Mouse (Mus musculus) T-helper 17 cell (primary cell): ENCODE measurements around the gene Serp1.

Experiments used
- in situ Hi-C, 2 experiments: fragments of 300-600 bp; cut with MboI, MseI; formaldehyde crosslinking; loops; 1 replicate in 1 of 2; 2 replicates in 1 of 2; pipeline ENCODE4 v1.15.1; 2025; ENCODE audit warnings: high pct_unique_total_duplicates in 2 of 2

Serp1 gene

DNA sequence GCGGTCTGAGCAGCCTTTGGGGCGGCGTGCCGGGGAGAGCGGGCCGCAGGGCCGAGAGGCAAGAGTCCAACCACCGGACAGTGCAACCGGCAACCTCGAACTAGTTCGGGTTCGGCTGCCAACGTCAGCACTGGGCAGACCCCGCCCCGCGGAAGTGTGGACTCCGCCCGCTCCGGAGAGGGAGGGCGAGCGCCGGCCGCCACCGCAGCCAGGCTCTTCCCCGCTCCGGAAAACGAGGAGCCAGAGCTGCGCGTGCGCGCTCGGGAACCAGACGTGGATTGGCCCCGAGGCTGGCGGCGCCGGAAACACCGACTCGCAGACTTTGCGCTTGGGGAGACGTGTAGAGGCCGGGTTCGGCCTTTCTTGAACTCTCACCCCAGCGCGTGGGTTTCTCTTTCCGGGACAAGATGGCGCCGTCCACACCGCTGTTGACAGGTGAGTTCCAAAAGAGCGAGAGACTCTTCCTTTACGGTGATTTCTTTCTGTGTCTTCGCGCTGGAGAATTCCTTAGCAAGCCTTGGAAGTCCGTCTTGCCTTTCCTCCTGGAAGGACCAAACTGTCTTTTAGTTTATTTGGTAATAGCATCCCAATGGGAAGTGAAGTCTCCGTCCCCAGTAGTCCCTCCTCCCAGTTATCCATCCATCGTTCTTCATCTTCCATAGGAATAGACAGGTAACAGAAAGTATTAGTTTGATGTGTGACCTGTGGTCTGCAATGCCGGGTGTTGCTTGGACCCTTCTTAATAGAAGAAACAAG lies at the start of gene Serp1, which contains the start of gene Eif2a:
Serp1 (minus strand) TSS at position 241 of the 756 bp plus-strand sequence.
Eif2a (plus strand) TSS at position 170 of the 756 bp plus-strand sequence.
- in situ Hi-C loops = loop anchor here in 1 of 2 experiments (25.0 kb wide), 1 partner anchor 2011 kb away; no protein-coding TSS in a partner anchor

DNA sequence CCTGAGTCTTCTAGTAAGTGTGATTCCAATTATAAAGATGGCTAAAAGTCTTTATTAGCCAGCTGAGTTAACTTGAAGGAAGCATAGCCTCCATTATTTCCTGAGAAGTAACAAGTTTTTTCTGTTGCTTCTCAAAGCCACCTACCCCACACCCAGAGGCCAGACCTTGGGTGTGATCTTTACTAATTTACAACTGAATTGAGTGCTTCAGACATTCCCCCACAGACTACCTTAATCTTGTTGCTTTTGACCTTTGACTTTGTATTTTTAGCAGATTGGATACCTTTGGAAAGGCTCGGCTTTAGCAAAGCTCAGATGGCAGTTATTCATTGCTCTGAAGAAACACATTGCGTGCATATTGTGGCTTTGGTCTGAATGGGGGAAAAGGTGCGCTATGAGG lies 45.1 kb upstream of the Serp1 start:
- in situ Hi-C loops = no loop called here

DNA sequence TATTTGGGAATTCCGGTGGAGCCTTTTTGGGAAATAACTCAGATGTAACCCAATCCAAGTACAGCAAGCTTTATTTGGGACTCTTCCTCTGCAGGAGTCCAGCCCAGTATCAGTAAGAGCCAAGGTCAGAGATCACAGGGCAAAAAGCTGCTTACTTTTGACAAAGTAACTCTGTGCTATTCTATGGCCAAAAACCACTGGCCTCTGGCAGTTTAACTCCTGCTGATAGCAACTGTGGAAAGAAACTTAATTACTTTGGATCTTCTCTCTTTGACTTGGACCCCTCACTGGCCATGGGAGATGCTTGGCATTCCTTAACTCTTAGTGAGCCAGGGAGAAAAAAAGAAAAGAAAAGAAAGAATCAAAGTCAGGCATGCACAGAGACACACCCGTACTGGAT lies 35.7 kb upstream of the Serp1 start:
- in situ Hi-C loops = no loop called here

DNA sequence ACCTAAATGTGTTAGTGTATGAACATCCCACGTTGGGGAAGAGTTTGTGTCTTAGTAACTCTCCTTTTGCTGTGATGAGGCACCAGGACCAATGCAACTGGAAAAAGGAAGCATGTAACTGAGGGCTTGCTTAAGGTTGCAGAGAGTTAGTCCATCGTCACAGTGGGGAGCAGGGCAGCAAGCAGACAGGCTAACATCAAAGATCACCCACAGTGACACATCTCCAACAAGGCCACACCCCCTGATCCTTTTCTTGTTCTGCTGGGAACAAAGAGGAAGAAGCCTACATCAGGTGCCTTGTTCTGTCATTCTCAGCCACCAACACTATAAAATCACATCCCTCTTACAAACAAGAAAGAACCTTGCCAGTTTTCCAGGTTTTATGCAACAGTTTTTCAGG lies 34.2 kb upstream of the Serp1 start:
- in situ Hi-C loops = no loop called here

DNA sequence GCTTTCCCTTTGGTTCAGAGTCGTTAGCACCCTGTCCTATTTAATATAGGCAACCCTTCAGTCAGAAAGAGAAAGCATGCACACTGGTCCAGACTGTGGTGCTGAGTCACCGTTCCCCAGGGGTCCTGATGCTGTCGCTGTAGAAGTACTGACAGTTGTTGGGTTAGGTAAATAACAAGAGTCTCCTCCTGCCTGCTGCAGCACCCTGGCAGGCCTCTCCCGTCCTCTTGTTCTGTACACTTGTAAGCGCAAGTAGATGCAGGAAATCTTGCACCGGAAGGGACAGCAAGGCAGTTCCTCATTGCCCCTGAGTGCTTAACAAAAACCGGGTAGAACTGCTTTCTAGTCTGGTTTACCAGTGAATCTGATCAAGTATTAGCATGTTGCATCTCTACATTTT lies 31.0 kb upstream of the Serp1 start:
- in situ Hi-C loops = no loop called here

DNA sequence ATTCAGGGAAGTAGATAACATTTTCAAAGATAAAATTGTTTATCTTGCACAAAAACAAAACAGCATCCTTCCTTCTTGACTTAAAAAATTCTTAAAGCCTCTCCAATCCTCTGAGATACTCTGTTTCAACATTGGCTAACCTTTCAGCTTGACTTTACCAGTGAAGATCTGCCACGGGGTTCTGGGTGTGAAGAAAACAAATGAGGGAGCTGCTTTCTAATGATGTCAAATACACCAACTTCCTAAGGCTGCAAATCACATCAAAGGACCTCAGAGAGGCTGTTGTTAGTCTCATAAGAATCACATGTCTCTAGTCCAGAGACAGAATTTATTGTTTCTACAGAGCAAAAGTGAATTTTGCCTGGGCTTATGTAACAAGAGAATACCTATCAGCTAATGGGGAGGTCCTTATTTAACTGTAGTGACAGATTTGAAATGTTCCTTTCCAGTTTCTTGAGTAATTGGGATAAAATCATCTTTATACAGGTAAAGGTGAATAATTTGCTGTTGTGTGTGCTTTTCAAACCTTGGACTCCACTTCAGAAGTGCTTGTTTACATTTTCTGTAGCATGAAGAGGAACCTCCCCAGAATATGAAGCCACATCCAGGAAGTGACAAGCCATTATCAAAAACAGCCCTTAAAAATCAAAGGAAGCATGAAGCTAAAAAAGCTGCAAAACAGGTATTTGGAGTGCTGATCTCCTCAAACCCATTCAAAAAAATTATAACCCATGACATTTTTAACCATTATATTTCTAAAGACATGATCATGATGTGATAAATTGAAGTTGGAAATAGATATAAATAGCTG lies 26.5 kb upstream of the Serp1 start:
- in situ Hi-C loops = no loop called here

DNA sequence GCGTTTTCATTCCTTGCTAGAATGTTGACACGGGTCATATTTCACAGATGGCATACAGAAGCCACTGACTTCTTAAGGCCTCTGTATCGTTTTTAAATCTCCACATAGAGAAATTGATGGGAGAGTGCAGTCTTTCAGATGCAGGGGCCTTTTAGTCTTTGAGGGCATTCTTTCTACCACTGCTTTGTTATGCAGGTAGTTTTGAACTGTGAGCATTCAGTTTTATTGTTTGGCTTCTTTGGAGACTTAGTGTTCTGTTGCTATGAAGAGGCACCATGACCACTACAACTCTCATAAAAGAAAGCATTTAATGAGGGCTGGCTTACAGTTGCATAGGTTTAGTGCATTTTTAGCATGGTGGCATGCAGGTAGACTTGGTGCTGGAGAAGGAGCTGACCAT lies 10.9 kb upstream of the Serp1 start:
- in situ Hi-C loops = loop anchor here in 1 of 2 experiments (25.0 kb wide), 1 partner anchor 2001 kb away; no protein-coding TSS in a partner anchor

DNA sequence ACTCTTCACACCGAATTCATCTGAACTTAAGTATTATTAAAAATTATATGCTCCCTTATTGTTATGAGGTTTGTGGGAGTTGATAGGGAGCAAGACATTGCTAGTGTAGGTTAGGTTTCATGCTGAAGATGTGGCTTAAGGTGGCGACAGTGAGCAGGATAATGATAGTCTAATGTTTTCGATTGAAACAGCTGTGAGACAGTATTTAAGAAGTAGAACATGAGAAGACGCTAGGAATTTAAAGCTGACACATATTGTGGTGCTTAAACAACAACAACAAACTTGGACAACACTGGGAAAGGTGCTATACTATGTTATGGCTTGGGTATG lies 681 bp upstream of the Serp1 start:
- in situ Hi-C loops = loop anchor here in 1 of 2 experiments (25.0 kb wide), 1 partner anchor 2011 kb away; no protein-coding TSS in a partner anchor

DNA sequence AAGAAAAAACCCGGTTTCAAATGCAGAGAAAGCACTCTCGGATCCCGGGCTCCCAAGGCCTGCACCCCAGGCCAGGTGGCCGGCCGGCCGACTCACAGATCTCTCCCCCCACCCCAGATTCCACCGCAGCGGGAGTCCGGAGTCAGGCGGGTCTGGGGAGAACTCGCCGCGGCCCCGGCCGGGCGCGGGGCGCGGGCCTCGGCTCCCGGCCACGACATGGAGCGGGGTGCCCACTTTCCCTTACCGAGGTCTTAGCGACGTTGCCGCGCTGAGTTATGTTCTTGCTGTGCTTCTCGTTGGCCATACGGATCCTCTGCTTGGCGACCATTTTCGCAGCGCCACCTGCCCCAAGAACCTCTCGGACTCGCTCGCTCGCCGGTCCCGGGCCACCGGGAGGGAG lies 526 bp downstream of the Serp1 start:
- in situ Hi-C loops = loop anchor here in 1 of 2 experiments (25.0 kb wide), 1 partner anchor 2012 kb away; no protein-coding TSS in a partner anchor

DNA sequence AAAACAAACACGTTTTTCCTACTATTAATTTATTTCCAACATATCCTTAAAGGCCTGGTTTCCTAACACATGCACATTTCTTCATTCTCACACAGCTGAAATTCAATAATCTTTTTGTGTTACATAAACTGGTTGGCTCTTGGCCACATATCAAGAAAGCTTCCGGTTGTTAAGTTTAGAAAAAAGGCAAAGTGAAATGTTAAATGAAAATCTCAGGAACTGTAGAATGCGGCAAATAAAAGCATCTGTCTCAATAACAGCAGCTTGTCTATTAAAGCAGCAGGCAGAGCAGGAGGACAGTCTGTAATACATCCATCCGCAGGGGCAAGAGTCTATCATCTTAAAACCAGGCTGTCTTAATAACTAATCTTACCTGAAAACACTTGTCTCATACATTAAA lies 1.4 kb downstream of the Serp1 start:
- in situ Hi-C loops = no loop called here

DNA sequence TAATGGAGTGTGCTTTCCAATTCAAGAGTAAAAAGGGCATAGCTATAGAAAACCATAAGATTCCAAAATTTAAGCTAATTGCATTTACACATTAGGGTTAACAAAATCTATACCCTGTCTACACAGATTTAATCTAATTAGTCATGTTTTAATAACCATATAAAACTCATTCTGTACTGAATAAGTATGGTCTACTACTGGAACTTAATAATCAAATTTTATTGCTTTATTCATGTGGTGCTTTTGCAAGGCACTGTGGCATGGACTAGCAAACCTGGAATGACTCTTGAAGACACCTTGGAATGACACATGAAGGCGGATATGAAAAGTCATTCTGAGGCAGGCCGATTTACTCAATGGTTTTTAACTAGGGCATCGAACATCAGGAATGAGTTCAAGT lies 2.3 kb downstream of the Serp1 start:
- in situ Hi-C loops = no loop called here

DNA sequence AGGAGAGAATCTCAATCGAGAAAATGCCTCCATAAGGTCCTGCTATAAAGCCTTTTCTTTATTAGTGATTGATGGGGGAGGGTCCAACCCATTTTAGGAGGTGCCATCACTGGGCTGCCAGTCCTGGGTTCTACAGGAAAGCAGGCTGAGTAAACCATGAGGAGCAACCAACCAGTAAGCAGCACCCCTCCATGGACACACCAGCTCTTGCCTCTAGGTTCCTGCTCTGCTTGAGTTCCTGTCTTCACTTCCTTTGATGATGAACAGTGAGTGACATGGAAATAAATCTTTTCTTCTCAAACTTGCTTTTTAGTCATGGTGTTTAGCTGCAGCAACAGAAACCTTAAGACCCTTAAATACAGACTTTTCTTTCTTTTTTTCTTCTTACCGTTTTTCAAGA lies 4.3 kb downstream of the Serp1 start:
- in situ Hi-C loops = no loop called here

DNA sequence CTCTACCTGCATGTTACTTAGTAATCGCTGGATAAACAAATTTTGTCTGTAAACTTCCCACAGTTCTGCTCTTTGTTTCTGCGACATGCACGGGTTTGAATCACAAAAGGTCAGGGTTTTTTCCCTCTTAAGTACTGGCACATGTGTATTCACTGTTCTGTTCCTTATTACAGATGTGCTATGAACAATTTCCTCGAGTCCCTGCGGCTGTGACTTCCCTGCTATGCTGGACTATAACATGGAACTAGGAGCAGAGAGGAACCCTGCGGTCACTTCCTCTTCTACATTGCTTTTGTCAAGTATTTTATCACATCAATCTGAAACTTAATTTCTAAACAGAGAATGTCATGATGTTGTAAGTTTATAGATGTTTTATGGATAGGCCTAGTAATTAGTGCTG lies 5.4 kb downstream of the Serp1 start:
- in situ Hi-C loops = no loop called here

DNA sequence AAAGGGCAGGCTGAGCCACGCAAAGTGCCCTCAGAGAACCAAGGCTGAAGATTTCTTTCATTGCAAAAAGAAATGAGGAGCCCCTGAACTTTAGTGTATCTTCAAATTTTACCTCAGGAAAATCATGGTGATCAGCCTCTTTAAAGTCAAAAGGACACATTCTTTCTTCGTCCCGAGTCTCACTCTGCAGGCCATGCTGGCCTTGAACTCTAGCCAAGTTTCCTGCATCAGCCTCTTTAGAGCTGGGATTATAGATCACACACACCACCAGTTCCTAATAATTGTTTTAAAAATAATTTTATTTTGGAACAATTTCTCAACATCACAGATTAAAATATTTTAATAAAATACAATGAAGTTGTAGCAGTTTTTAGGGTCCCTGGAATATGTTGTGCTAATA lies 6.2 kb downstream of the Serp1 start:
- in situ Hi-C loops = no loop called here

DNA sequence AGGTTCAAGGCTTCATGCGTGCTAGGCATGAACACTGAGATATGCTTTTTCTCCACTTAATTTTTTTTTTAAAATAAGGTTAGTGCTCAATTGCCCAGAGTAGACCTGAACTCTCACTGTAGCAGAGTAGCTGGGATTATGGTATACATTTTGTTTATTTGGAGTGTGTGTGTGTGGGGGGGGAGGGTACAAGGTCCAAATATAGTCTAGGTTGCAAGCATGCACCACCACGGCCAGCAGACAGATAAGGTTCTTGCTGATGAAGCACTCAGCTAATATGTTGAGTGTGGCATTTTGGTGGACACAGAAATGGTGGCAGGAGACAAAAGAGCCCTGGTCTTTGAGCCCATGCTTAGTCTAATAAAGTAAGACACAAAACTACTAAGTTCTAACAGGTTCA lies 6.7 kb downstream of the Serp1 start:
- in situ Hi-C loops = no loop called here

DNA sequence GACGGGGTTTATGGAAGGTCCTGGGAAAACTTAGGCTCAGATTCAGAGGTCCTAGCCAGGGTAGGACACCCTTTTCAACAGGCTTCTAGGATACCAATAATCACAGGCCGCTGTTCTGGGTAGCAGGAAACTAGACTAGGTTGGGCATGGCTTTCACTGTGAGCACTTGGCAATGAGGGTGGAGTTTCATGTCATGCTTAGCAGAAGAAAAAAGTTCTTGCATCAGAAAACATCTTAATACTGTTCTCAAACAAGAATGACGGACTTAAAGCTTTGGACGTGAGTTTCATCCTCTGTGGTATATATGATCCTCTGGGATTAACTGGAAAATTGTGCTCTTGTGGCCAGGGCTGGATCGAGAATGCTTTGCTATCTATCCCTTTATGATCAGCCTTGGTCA lies 7.9 kb downstream of the Serp1 start:
- in situ Hi-C loops = no loop called here

DNA sequence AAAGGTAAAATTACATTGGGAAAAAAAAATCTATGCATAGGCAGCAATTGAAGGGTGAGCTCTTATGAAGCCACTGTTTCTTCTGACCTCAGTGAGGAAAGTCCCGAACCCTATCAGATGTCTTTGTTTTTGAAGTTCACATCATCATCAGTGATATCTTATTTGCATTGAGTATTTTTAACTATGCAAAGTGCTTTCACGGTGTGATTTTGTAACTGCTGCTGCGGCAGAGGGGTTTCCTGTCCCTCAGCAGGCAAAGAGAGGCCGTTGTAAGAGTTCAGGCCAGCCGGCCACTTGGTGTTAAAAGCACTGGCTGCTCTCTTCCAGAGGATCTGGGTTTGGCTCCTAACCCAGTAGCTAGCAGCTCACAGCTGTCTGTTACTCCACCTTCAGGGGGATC lies 8.4 kb downstream of the Serp1 start:
- in situ Hi-C loops = no loop called here

DNA sequence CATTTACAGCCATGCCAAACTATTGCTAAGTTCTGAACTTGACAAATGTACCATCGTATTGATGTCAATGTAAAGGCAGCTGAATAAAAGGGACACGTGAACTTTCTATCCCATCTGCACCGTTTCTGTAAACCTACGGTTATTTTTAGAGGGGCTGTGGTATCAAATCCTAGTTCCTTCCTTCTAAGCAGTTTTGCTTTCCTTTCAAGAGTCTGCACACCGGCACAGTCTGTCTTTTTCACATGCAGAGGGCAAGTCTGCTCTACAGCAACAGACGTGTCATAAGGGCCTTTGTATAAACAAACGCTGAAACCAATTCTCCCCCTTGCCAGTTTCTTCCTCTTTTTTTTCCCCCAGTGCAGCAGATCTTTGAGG lies 9.1 kb downstream of the Serp1 start:
- in situ Hi-C loops = no loop called here

DNA sequence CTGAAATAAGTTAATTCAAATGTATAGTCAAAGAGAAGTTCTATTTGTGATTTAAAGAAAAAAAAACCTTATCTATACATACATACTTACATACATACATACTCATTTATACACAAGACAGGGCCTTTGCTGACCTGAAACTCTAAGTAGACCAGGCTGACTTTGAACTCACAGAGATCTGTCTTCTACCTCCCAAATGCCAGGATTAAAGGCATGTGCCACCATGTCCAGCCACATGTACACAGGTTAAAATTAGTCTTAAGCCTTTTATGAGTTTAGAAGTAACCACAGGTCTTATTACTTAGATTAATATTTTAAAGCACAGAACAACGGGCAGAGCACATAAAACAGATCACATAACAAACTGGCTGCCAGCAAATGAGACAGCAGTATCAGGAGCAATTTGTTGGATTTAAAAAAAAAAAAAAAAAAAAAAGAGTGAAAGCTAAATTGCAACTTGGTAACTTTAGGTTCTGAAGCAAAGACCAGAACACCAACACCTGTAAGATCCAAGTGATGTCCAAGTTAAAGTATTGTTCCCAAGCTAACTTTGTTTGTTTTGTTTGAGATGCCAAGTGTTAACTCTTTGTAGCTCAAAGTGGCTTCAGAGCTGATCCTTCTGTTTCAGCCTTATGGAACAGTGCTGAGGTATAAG lies 9.6 kb downstream of the Serp1 start:
- in situ Hi-C loops = no loop called here

DNA sequence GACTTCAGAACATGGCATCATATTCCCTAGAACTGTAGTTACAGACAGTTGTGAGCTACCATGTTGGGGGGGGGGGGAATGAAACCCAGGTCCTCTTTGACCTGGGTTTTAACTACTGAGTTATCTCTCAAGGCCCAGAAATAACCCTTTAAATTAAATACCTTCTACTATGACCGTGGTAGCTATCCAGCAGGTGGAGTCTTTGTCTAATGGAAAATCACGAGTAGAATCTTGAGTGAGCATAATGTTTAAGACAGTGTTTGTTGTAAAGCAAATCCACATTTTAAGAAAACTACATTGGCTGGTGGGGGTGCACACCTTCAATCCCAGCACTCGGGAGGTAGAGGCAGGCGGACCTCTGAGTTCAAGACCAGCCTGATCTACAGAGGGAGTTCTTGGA lies 12.2 kb downstream of the Serp1 start:
- in situ Hi-C loops = no loop called here

DNA sequence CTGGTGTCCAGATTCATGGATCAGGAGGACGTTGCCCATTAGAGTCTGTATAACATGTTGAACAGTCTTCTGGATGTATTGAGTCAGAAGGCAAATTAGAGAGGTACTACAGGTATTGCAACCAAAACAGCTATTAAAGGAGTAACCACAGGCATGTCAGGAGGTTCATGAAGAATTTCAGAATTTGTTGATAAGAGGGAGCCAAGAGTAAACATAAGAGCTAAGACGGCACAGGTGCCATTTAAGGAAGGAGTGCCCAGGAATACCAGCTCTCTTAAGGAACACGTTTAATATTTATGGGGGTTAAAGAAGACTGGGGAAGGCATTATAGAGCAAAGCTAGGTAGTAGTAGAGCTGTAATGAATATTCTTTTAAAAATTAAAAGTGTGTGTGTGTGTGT lies 13.0 kb downstream of the Serp1 start:
- in situ Hi-C loops = no loop called here

DNA sequence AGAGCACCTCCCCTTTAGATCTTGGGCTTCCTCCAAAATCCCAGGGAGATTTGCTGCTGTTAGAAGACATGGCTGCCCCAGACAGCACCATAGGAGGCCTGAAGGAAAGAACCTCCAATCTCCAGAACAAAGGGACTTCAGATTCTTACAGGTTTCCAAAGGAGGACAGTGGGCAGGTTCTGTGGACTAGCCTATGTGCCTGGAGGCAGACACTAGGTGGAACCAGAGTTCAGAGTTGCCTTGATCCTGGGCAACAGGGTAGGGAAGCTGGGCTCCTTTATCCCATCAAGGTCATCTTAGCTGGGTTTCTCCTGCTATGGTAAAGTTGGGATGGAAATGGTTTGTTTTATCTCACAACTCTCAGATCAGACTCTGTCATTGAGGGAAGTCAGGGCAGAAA lies 14.1 kb downstream of the Serp1 start:
- in situ Hi-C loops = no loop called here
